Mouse (Mus musculus): Measurements from ENCODE around the gene Synj2.

Synj2 gene

GRCm38 (mm10) chr17:5976221-5977055 is 35.4 kb downstream of the Synj2 start:
- DNase-seq = peak; percentile 97

- peak; percentile 99 for DNase-seq
Observed at GRCm38 (mm10) chr17:5977056-5977920, 36.2 kb downstream of the Synj2 start.

GRCm38 (mm10) chr17:5977921-5978504 is 36.9 kb downstream of the Synj2 start:
- peak; percentile 96 for DNase-seq

- DNase-seq = peak; percentile 95
Observed at GRCm38 (mm10) chr17:5978505-5979077, 37.5 kb downstream of the Synj2 start.

GRCm38 (mm10) chr17:5980860-5981259 is 39.8 kb downstream of the Synj2 start:
- DNase-seq = no peak

- DNase-seq = no peak
Observed at GRCm38 (mm10) chr17:5983150-5983549, 42.1 kb downstream of the Synj2 start.

GRCm38 (mm10) chr17:5983901-5984300 is 42.8 kb downstream of the Synj2 start:
- no peak for DNase-seq

- DNase-seq = no peak
Observed at GRCm38 (mm10) chr17:5984700-5985231, 43.7 kb downstream of the Synj2 start.

- DNase-seq = no peak
Observed at GRCm38 (mm10) chr17:5985271-5985670, 44.2 kb downstream of the Synj2 start.

GRCm38 (mm10) chr17:5987271-5988056 is 46.4 kb downstream of the Synj2 start:
- no peak for DNase-seq

- DNase-seq = no peak
Observed at GRCm38 (mm10) chr17:5988102-5988501, 47.0 kb downstream of the Synj2 start.

GRCm38 (mm10) chr17:5992866-5993580 is 51.9 kb downstream of the Synj2 start:
- peak; percentile 91 for DNase-seq

GRCm38 (mm10) chr17:5993581-5994260 is 52.6 kb downstream of the Synj2 start:
- no peak for DNase-seq

- peak; percentile 94 for DNase-seq
Observed at GRCm38 (mm10) chr17:5994606-5995005, 53.5 kb downstream of the Synj2 start.

GRCm38 (mm10) chr17:5996589-5996988 is 55.5 kb downstream of the Synj2 start:
- DNase-seq = peak; percentile 95

GRCm38 (mm10) chr17:5997380-5998234 is 56.5 kb downstream of the Synj2 start:
- DNase-seq = peak; percentile 99

- no peak for DNase-seq
Observed at GRCm38 (mm10) chr17:5998235-5998500, 57.1 kb downstream of the Synj2 start.

GRCm38 (mm10) chr17:5999039-5999543 is 58.0 kb downstream of the Synj2 start:
- peak; percentile 92 for DNase-seq

- DNase-seq = peak; percentile 95
Observed at GRCm38 (mm10) chr17:6000864-6001319, 59.8 kb downstream of the Synj2 start.

GRCm38 (mm10) chr17:6001389-6001788 is 60.3 kb downstream of the Synj2 start:
- no peak for DNase-seq
